Mouse (Mus musculus) thymus, adult 2 months (tissue): Measurements from ENCODE around the gene Pcdh15. TPM values are rescaled to one million over a fixed set of nuclear protein-coding genes. Genes with fewer than 3 reads are reported as not detected.

Experiments
- DNase-seq: peaks from one replicate; pipeline ENCODE4 v3.0.0; 2021
- H3K27ac ChIP-seq: fragments of 200-500 bp; 2 replicates; pipeline ENCODE4 v1.5.1; 2012; ENCODE audit warnings: low read length, control low read depth; ENCODE audit not compliant: control insufficient read depth, insufficient read depth
- H3K27me3 ChIP-seq: fragments of 200-500 bp; 2 replicates; pipeline ENCODE4 v1.6.1; 2012; ENCODE audit warnings: mild to moderate bottlenecking, low read length, moderate library complexity, mixed read lengths; ENCODE audit not compliant: control insufficient read depth, insufficient read depth
- H3K36me3 ChIP-seq: fragments of 200-500 bp; 2 replicates; pipeline ENCODE4 v1.6.1; 2012; ENCODE audit warnings: mild to moderate bottlenecking, low read length, moderate library complexity; ENCODE audit not compliant: control insufficient read depth, insufficient read depth
- H3K4me1 ChIP-seq: fragments of 200-500 bp; replicated peaks from 2 replicates; pipeline ENCODE4 v1.6.1; 2012; ENCODE audit warnings: low read length; ENCODE audit not compliant: control insufficient read depth, insufficient read depth
- H3K4me3 ChIP-seq: fragments of 200-500 bp; 2 replicates; pipeline ENCODE4 v1.5.1; 2012; ENCODE audit warnings: mild to moderate bottlenecking, low read length, control low read depth, moderate library complexity; ENCODE audit not compliant: control insufficient read depth, insufficient read depth
- CTCF ChIP-seq: fragments of 200-500 bp; IDR thresholded peaks from 2 replicates; pipeline ENCODE4 v1.5.1; 2012; ENCODE audit warnings: mild to moderate bottlenecking, control low read depth, low read length, moderate library complexity, borderline replicate concordance; ENCODE audit not compliant: control insufficient read depth, poor library complexity, insufficient read depth; ENCODE audit errors: extremely low read depth
- POLR2A ChIP-seq: fragments of 200-500 bp; IDR thresholded peaks from 2 replicates; pipeline ENCODE4 v1.6.1; 2012; ENCODE audit warnings: mild to moderate bottlenecking, low read length, control low read depth, moderate library complexity; ENCODE audit not compliant: control insufficient read depth, poor library complexity, insufficient read depth; ENCODE audit errors: extremely low read depth
- WGBS: fragments of 180-500 bp; shearing (Covaris S2); methylation state at CpG from one replicate; pipeline ENCODE4 v1.1.7; 2018; 5-methylcytosine and 5-hydroxymethylcytosine counted together
- polyA plus RNA-seq: library from polyadenylated mRNA; depleted of rRNA; stranded (reverse); fragments of >200 nt; gene quantifications from 2 replicates; pipeline ENCODE4 v1.2.3, GENCODE M21; 2012

Gene Pcdh15
- polyA plus RNA-seq, 1 experiment, result 0.51 TPM

GRCm38 (mm10) chr10:74359526-74359925, 1260.4 kb downstream of the Pcdh15 start:
- Histone ChIP-seq H3K27ac (no peak overlapping the region), H3K36me3 (no peaks in the 10 kb centered on the region), H3K4me3 (no peak overlapping the region), H3K27me3 (no peaks in the 10 kb centered on the region), H3K4me1 (no peaks in the 10 kb centered on the region)
- WGBS, result 88% methylated on average over 5 of the region's 5 CpGs
- TF ChIP-seq POLR2A, result no peak
- TF ChIP-seq CTCF, result no peak
- DNase-seq, result no peak

GRCm38 (mm10) chr10:74378697-74379096, 1279.6 kb downstream of the Pcdh15 start:
- no peak for DNase-seq
- H3K27ac ChIP-seq, result no peak overlapping the region
- TF ChIP-seq CTCF (no peak), POLR2A (no peak)
- H3K4me3 ChIP-seq, result no peak overlapping the region
- H3K27me3 ChIP-seq, result no peaks in the 10 kb centered on the region
- H3K4me1 ChIP-seq, result no peaks in the 10 kb centered on the region
- H3K36me3 ChIP-seq, result no peaks in the 10 kb centered on the region
- WGBS, result 87% methylated on average over 1 of the region's 1 CpGs

GRCm38 (mm10) chr10:74379276-74380134, 1280.4 kb downstream of the Pcdh15 start:
- no peak overlapping the region for H3K4me3 ChIP-seq
- no peak overlapping the region for H3K27ac ChIP-seq
- DNase-seq, result no peak
- WGBS, result 68% methylated on average over 7 of the region's 7 CpGs
- no peaks in the 10 kb centered on the region for H3K27me3 ChIP-seq
- TF ChIP-seq CTCF (no peak), POLR2A (no peak)
- no peaks in the 10 kb centered on the region for H3K4me1 ChIP-seq
- no peaks in the 10 kb centered on the region for H3K36me3 ChIP-seq

GRCm38 (mm10) chr10:74387538-74388499, 1288.7 kb downstream of the Pcdh15 start:
- TF ChIP-seq POLR2A (no peak), CTCF (no peak)
- Histone ChIP-seq H3K27me3 (no peaks in the 10 kb centered on the region), H3K4me1 (no peaks in the 10 kb centered on the region), H3K4me3 (no peak overlapping the region), H3K27ac (no peak overlapping the region), H3K36me3 (no peaks in the 10 kb centered on the region)
- no peak for DNase-seq
- WGBS, result 84% methylated on average over 10 of the region's 10 CpGs

- Histone ChIP-seq H3K4me1 (no peaks in the 10 kb centered on the region), H3K27ac (no peak overlapping the region), H3K27me3 (no peaks in the 10 kb centered on the region), H3K4me3 (no peak overlapping the region), H3K36me3 (no peaks in the 10 kb centered on the region)
- WGBS, result 92% methylated on average over 8 of the region's 8 CpGs
- no peak for DNase-seq
- TF ChIP-seq POLR2A (no peak), CTCF (no peak)
Measured at GRCm38 (mm10) chr10:74403111-74403510, 1304.0 kb downstream of the Pcdh15 start.

- no peaks in the 10 kb centered on the region for H3K4me1 ChIP-seq
- no peak overlapping the region for H3K27ac ChIP-seq
- 67% methylated on average over 3 of the region's 3 CpGs for WGBS
- TF ChIP-seq POLR2A (no peak), CTCF (no peak)
- DNase-seq, result no peak
- no peaks in the 10 kb centered on the region for H3K36me3 ChIP-seq
- H3K4me3 ChIP-seq, result no peak overlapping the region
- no peaks in the 10 kb centered on the region for H3K27me3 ChIP-seq
Measured at GRCm38 (mm10) chr10:74414021-74414420, 1314.9 kb downstream of the Pcdh15 start.
